Mouse (Mus musculus): ENCODE measurements around the gene Nin. TPM values are rescaled to one million over a fixed set of nuclear protein-coding genes. Genes with fewer than 3 reads are reported as not detected.

The Nin gene
- total and polyA plus RNA-seq, 2 experiments from 2014 or later, result 7.9 to 25.8 TPM

DNA sequence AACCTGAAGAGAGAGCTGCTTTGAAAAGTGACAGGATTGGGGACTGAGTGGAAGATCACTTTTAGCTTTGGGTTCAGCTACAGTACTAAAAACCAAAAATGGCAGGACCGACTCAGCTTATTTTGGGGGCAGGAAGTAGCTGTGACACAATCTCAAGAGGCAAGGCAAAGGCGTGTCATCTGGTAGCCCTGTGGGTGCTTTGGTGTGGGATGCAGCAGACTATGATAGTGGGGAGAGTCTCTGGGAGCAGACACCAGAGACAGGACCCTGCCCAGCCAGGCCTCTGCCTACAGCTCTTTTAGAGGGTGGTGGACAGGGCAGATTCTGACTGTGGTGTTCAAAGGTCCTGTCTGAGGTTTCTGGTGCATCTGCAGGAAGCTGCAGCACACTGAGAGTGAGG lies 38.5 kb downstream of the Nin start:
- H3K4me1 ChIP-seq (ENCODE audit: insufficient read depth, low read length), result no peaks in the 10 kb centered on the region
- H3K9me3 ChIP-seq (ENCODE audit: low read length), result no peaks in the 10 kb centered on the region
- H3K4me2 ChIP-seq (ENCODE audit: low read depth, low read length, poor library complexity, severe bottlenecking), result no peak overlapping the region
- ATAC-seq (ENCODE audit: low FRiP score) (no peak), DNase-seq (ENCODE audit: low spot score) (no peak)
- no peak for TF ChIP-seq CTCF (IDR thresholded peaks at IDR 0.05)
- H3K27me3 ChIP-seq (ENCODE audit: insufficient read depth, low read length), result no peaks in the 10 kb centered on the region
- no peak overlapping the region for H3K27ac ChIP-seq (ENCODE audit: low read depth, low read length)
- 89% methylated on average over 2 of the region's 2 CpGs for WGBS
- H3K9ac ChIP-seq (replicated peaks; ENCODE audit: low read length, poor library complexity, severe bottlenecking), result no peak overlapping the region
- peaks cover 15% of the 10 kb centered on the region; the same call in 1 of the 2 replicates for H3K36me3 ChIP-seq (ENCODE audit: insufficient read depth, low read length)
- H3K4me3 ChIP-seq (ENCODE audit: low read depth, low read length), result no peak overlapping the region

GRCm38 (mm10) chr12:70070888-70071287 lies 42.6 kb downstream of the Nin start:
- H3K4me1 ChIP-seq (ENCODE audit: insufficient read depth, low read length), result no peaks in the 10 kb centered on the region
- WGBS, result 50% methylated on average over 7 of the region's 7 CpGs
- DNase-seq (ENCODE audit: low spot score) (no peak), ATAC-seq (ENCODE audit: low FRiP score) (no peak)
- H3K27ac ChIP-seq (ENCODE audit: low read depth, low read length), result no peak overlapping the region
- no peaks in the 10 kb centered on the region for H3K9me3 ChIP-seq (ENCODE audit: low read length)
- no peak overlapping the region for H3K9ac ChIP-seq (replicated peaks; ENCODE audit: low read length, poor library complexity, severe bottlenecking)
- H3K4me3 ChIP-seq (ENCODE audit: low read depth, low read length), result no peak overlapping the region
- TF ChIP-seq CTCF (IDR thresholded peaks at IDR 0.05), result no peak
- 0 out of 2 replicates have a peak, but pooled peaks cover 7% of the 10 kb centered on the region for H3K36me3 ChIP-seq (ENCODE audit: insufficient read depth, low read length)
- H3K27me3 ChIP-seq (ENCODE audit: insufficient read depth, low read length), result no peaks in the 10 kb centered on the region
- no peak overlapping the region for H3K4me2 ChIP-seq (ENCODE audit: low read depth, low read length, poor library complexity, severe bottlenecking)

DNA sequence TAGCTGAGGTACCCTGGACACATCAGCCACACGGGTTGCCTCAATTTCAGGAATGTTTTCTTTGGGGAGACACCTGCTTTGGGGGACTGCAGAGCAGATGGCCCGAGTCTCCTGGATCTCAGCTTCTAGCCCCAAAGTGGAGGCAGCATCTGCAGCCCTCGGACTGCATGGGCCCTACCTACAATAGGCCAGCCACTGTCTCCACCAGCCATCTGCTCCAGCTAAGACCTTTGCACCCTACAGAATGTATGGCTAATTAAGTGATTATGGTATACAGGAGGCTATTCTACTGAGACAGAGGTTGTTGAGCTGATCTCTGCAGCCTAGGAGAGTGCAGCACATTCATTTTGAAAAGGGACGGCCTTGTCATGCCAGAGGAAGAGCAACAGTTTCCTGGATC lies 43.2 kb downstream of the Nin start:
- ATAC-seq (ENCODE audit: low FRiP score) (no peak), DNase-seq (ENCODE audit: low spot score) (no peak)
- Histone ChIP-seq H3K9me3 (ENCODE audit: low read length) (no peaks in the 10 kb centered on the region), H3K4me3 (ENCODE audit: low read depth, low read length) (no peak overlapping the region), H3K4me1 (ENCODE audit: insufficient read depth, low read length) (no peaks in the 10 kb centered on the region), H3K27me3 (ENCODE audit: insufficient read depth, low read length) (no peaks in the 10 kb centered on the region), H3K9ac (replicated peaks; ENCODE audit: low read length, poor library complexity, severe bottlenecking) (no peak overlapping the region), H3K36me3 (ENCODE audit: insufficient read depth, low read length) (0 out of 2 replicates have a peak, but pooled peaks cover 5% of the 10 kb centered on the region), H3K4me2 (ENCODE audit: low read depth, low read length, poor library complexity, severe bottlenecking) (no peak overlapping the region), H3K27ac (ENCODE audit: low read depth, low read length) (no peak overlapping the region)
- TF ChIP-seq CTCF (IDR thresholded peaks at IDR 0.05), result no peak
- 29% methylated on average over 4 of the region's 4 CpGs for WGBS

GRCm38 (mm10) chr12:70068647-70069257 lies 44.8 kb downstream of the Nin start:
- no peak for TF ChIP-seq CTCF (IDR thresholded peaks at IDR 0.05)
- H3K4me1 ChIP-seq (ENCODE audit: insufficient read depth, low read length), result no peaks in the 10 kb centered on the region
- no peaks in the 10 kb centered on the region for H3K27me3 ChIP-seq (ENCODE audit: insufficient read depth, low read length)
- DNase-seq (ENCODE audit: low spot score) (peak; percentile 42), ATAC-seq (ENCODE audit: low FRiP score) (0 out of 2 replicates have a peak, but pooled peaks have one; percentile 23)
- H3K4me3 ChIP-seq (ENCODE audit: low read depth, low read length), result no peak overlapping the region
- H3K9me3 ChIP-seq (ENCODE audit: low read length), result no peaks in the 10 kb centered on the region
- 21% methylated on average over 6 of the region's 6 CpGs for WGBS
- peaks cover 5% of the 10 kb centered on the region for H3K36me3 ChIP-seq (ENCODE audit: insufficient read depth, low read length)
- H3K9ac ChIP-seq (replicated peaks; ENCODE audit: low read length, poor library complexity, severe bottlenecking), result 0 out of 2 replicates have a peak overlapping the region, but pooled peaks have one; percentile 4
- no peak overlapping the region for H3K4me2 ChIP-seq (ENCODE audit: low read depth, low read length, poor library complexity, severe bottlenecking)
- H3K27ac ChIP-seq (ENCODE audit: low read depth, low read length), result no peak overlapping the region

DNA sequence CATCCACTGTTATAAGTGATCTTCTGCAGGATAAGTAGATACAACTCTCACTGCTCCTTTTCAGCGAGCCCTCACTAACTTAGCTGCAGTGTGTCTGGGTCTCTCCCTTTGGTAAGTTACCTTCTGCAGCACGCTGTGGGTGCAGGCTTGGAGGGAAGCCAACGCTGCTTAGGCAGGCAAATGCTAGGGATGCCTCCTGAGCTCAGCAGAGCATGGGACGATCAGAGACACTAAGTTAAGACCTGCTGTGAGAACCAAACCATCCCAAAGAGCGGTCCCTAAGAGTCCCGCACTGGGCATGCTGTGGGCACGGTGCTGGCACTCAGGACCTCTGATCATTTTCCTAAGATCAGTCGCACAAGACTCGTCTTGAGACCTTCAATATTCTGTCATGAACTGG lies 45.7 kb downstream of the Nin start:
- no peak overlapping the region for H3K9ac ChIP-seq (replicated peaks; ENCODE audit: low read length, poor library complexity, severe bottlenecking)
- WGBS, result 44% methylated on average over 9 of the region's 9 CpGs
- TF ChIP-seq CTCF (IDR thresholded peaks at IDR 0.05), result no peak
- H3K27me3 ChIP-seq (ENCODE audit: insufficient read depth, low read length), result no peaks in the 10 kb centered on the region
- H3K9me3 ChIP-seq (ENCODE audit: low read length), result no peaks in the 10 kb centered on the region
- no peaks in the 10 kb centered on the region for H3K4me1 ChIP-seq (ENCODE audit: insufficient read depth, low read length)
- peaks cover 7% of the 10 kb centered on the region for H3K36me3 ChIP-seq (ENCODE audit: insufficient read depth, low read length)
- DNase-seq (ENCODE audit: low spot score) (peak; percentile 36), ATAC-seq (ENCODE audit: low FRiP score) (no peak)
- no peak overlapping the region for H3K4me2 ChIP-seq (ENCODE audit: low read depth, low read length, poor library complexity, severe bottlenecking)
- no peak overlapping the region for H3K4me3 ChIP-seq (ENCODE audit: low read depth, low read length)
- no peak overlapping the region for H3K27ac ChIP-seq (ENCODE audit: low read depth, low read length)

DNA sequence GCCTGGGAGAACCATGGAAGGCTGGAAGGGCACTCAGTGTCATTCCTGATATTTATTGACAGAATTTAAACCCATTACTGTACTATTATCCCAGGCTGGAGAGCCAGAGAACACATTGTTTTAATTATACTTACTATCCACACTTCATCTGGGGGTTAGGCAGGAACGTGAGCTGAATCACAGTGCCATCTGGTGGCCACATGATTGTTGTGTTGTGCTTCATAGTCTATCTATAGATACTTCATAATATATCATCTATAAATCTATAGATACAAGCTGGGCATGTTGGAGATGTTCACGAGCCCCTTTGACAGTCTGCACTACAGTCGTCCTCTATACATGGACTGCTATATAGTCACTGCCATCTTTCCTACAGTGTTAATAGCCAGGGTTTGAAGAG lies 51.4 kb downstream of the Nin start:
- H3K4me2 ChIP-seq (ENCODE audit: low read depth, low read length, poor library complexity, severe bottlenecking), result no peak overlapping the region
- WGBS, result 31% methylated on average over 3 of the region's 3 CpGs
- no peaks in the 10 kb centered on the region for H3K4me1 ChIP-seq (ENCODE audit: insufficient read depth, low read length)
- peaks cover 7% of the 10 kb centered on the region for H3K36me3 ChIP-seq (ENCODE audit: insufficient read depth, low read length)
- no peak for ATAC-seq (ENCODE audit: low FRiP score)
- DNase-seq (ENCODE audit: low spot score), result peak; percentile 73
- no peak overlapping the region for H3K27ac ChIP-seq (ENCODE audit: low read depth, low read length)
- H3K9ac ChIP-seq (replicated peaks; ENCODE audit: low read length, poor library complexity, severe bottlenecking), result no peak overlapping the region
- no peak overlapping the region for H3K4me3 ChIP-seq (ENCODE audit: low read depth, low read length)
- no peaks in the 10 kb centered on the region for H3K27me3 ChIP-seq (ENCODE audit: insufficient read depth, low read length)
- H3K9me3 ChIP-seq (ENCODE audit: low read length), result no peaks in the 10 kb centered on the region
- TF ChIP-seq CTCF (IDR thresholded peaks at IDR 0.05), result peak; percentile 89

Data from midbrain, postnatal 0 days (tissue).